Mouse (Mus musculus) left cerebral cortex, adult 8-10 months (tissue): ENCODE data around the gene Hoxa3. TPM values are rescaled to one million over a fixed set of nuclear protein-coding genes. Genes with fewer than 3 reads are reported as not detected.

Source experiments
- DNase-seq, 2 experiments: peaks; one replicate each; pipeline ENCODE4 v3.0.0; 2022; ENCODE audit warnings: low spot score in 2 of 2
- total RNA-seq, 4 experiments: library from RNA; stranded (reverse); gene quantifications; 2 replicates each; pipeline ENCODE4 v1.2.4; 2022

The Hoxa3 gene
- total RNA-seq: not detected

- no peak for DNase-seq
Measured at GRCm38 (mm10) chr6:52213119-52213986, at the start of gene Hoxa3, which contains the start of gene Gm28308. Hoxa3 (minus strand) TSS chr6:52213336. Gm28308 (minus strand) TSS chr6:52213339.

GRCm38 (mm10) chr6:52262463-52263320, 49.6 kb upstream of the Hoxa3 start:
- no peak for DNase-seq

GRCm38 (mm10) chr6:52261751-52262462, 48.8 kb upstream of the Hoxa3 start:
- DNase-seq: no peak

GRCm38 (mm10) chr6:52260654-52261575, 47.8 kb upstream of the Hoxa3 start, which contains the start of gene Hoxa13:
Hoxa13 (minus strand) TSS chr6:52260880.
- DNase-seq: no peak

GRCm38 (mm10) chr6:52259811-52260261, 46.7 kb upstream of the Hoxa3 start:
- DNase-seq: no peak

GRCm38 (mm10) chr6:52259081-52259790, 46.1 kb upstream of the Hoxa3 start:
- no peak for DNase-seq

- DNase-seq: peak in 1 of 2 experiments; percentile 65
Measured at GRCm38 (mm10) chr6:52256956-52257355, 43.8 kb upstream of the Hoxa3 start.

GRCm38 (mm10) chr6:52253511-52254500, 40.7 kb upstream of the Hoxa3 start:
- no peak for DNase-seq

- DNase-seq: no peak
Measured at GRCm38 (mm10) chr6:52252775-52253376, 39.7 kb upstream of the Hoxa3 start.

- DNase-seq: no peak
Measured at GRCm38 (mm10) chr6:52252016-52252774, 39.1 kb upstream of the Hoxa3 start.

- no peak for DNase-seq
Measured at GRCm38 (mm10) chr6:52251177-52251879, 38.2 kb upstream of the Hoxa3 start.

- DNase-seq: no peak
Measured at GRCm38 (mm10) chr6:52249826-52250225, 36.7 kb upstream of the Hoxa3 start.

GRCm38 (mm10) chr6:52249415-52249738, 36.2 kb upstream of the Hoxa3 start:
- DNase-seq: no peak

- DNase-seq: no peak
Measured at GRCm38 (mm10) chr6:52248638-52249414, 35.7 kb upstream of the Hoxa3 start.

GRCm38 (mm10) chr6:52247766-52248637, 34.9 kb upstream of the Hoxa3 start:
- no peak for DNase-seq
